23 mouse cellular contexts compared by ENCODE assay signal in the genomic region with DNA sequence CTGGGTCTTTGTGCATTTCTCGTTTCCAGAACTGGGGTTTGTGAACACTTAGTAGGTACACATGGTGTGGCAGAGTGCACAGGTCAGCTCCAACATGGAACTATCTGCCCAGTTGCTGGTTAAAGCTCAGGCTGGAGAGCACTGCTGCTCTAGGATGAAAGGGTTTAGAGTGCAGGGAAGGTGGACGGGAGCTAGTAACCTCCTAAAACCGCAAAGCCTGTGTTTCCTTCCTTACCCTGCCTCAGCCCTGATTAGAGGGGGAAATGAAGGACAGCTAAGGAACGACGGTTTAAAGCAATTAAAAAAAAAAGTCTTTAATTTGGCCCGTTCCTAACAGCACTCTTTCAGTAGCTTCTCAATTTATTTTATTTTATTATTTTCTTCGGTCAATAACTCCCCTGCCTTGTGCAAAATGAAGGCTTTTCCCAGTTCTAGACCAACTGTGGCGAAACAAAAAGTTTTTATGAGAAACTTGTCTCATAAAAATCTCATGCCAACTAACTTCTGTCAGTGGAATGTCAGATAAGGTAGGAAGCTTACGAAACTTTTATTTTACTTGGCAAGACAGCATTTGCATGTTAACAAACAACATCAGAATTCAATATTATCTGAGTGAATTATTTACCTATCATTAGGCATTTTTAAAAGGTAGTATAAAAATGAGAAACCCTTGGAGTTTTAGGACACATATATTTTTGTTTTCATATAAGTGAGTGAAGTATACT. TPM values are rescaled to one million over a fixed set of nuclear protein-coding genes. Genes with fewer than 3 reads are reported as not detected.
DNase-seq lines count a peak whose midpoint lies in the region; ATAC-seq and TF ChIP-seq lines count a peak whose summit lies in the region.
"Had no signal": no experiment of that assay in that cellular context is flagged by ENCODE, and none has a peak within 500 bp of the region (broad histone marks: within the 10 kb centered on the region; RNA-seq: fewer than 3 reads in every experiment).

No protein-coding gene starts in this region.

- TF ChIP-seq POLR2A in limb, embryonic 14.5 days (IDR thresholded peaks at IDR 0.05; ENCODE audit: borderline replicate concordance, extremely low read depth, insufficient read depth, insufficient read length) = no peak

- H3K27me3 ChIP-seq in limb, embryonic 14.5 days (ENCODE audit: control insufficient read depth, insufficient read depth, low read length) = no peaks in the 10 kb centered on the region
- no peaks in the 10 kb centered on the region for H3K27me3 ChIP-seq in forebrain, embryonic 16.5 days (replicated peaks; ENCODE audit: control insufficient read depth, insufficient read depth, low read length)
- H3K27me3 ChIP-seq: forebrain, embryonic 13.5 days; kidney, embryonic 15.5 days; liver, embryonic 15.5 days; stomach, embryonic 15.5 days had no signal

- H3K9me3 ChIP-seq in ES-E14 (ENCODE audit: control insufficient read depth, insufficient read depth, low read depth, low read length) = no peaks in the 10 kb centered on the region
- H3K9me3 ChIP-seq in limb, embryonic 14.5 days (ENCODE audit: control insufficient read depth, low read length) = no peaks in the 10 kb centered on the region
- no peaks in the 10 kb centered on the region for H3K9me3 ChIP-seq in forebrain, embryonic 16.5 days (ENCODE audit: control insufficient read depth, low read length)
- H3K9me3 ChIP-seq: embryonic facial prominence, embryonic 10.5 days; forebrain, embryonic 13.5 days; hindbrain, embryonic 10.5 days; kidney, embryonic 15.5 days; liver, embryonic 15.5 days; stomach, embryonic 15.5 days had no signal

- ATAC-seq in limb, embryonic 14.5 days (ENCODE audit: low FRiP score, low read depth) = no peak
- ATAC-seq in forebrain, embryonic 16.5 days = no peak
- ATAC-seq: CD4-positive, CD25-positive, alpha-beta regulatory T cell, adult 4 months; forebrain, embryonic 13.5 days; hindbrain, postnatal 0 days; intestine, postnatal 0 days; midbrain, embryonic 16.5 days had no signal

- H3K36me3 ChIP-seq in ES-E14 (ENCODE audit: control insufficient read depth, insufficient read depth, low read length, poor library complexity, severe bottlenecking) = no peaks in the 10 kb centered on the region
- H3K36me3 ChIP-seq in limb, embryonic 14.5 days (ENCODE audit: control insufficient read depth, insufficient read depth, low read length) = no peaks in the 10 kb centered on the region
- no peaks in the 10 kb centered on the region for H3K36me3 ChIP-seq in forebrain, embryonic 16.5 days (ENCODE audit: control insufficient read depth, insufficient read depth)
- H3K36me3 ChIP-seq: kidney, embryonic 15.5 days; liver, embryonic 15.5 days; stomach, embryonic 15.5 days had no signal

- peak overlapping the region; percentile 84 for H3K27ac ChIP-seq in layer of hippocampus, adult 2 months
- H3K27ac ChIP-seq in ES-E14 (ENCODE audit: insufficient read depth, low read depth, low read length, poor library complexity, severe bottlenecking) = no peak overlapping the region
- no peak overlapping the region for H3K27ac ChIP-seq in limb, embryonic 14.5 days (replicated peaks; ENCODE audit: low read depth, low read length)
- no peak overlapping the region for H3K27ac ChIP-seq in forebrain, embryonic 16.5 days (ENCODE audit: low read length)
- H3K27ac ChIP-seq: embryonic facial prominence, embryonic 10.5 days; forebrain, embryonic 13.5 days; hindbrain, embryonic 10.5 days; kidney, embryonic 15.5 days; liver, embryonic 15.5 days; stomach, embryonic 15.5 days had no signal

- in situ Hi-C loops in ES-E14 (cut with MboI; ENCODE audit: low sequenced_read_pairs in 2 of 2, unreplicated experiment in 2 of 2) = no loop called here

- DNase-seq in layer of hippocampus, adult 2 months (ENCODE audit: low spot score in 2 of 2) = no peak
- no peak for DNase-seq in layer of hippocampus, postnatal 36 days
- peak; percentile 19 for DNase-seq in 416B (ENCODE audit: low read depth)
- no peak for DNase-seq in ES-E14 (ENCODE audit: low read depth, low spot score)
- DNase-seq in limb, embryonic 14.5 days (ENCODE audit: low spot score) = no peak
- no peak for DNase-seq in embryo, embryonic 9.5 days (ENCODE audit: extremely low spot score)
- DNase-seq: adrenal gland, postnatal 36 days; cerebellum, adult 18-20 months; cerebellum, postnatal 36 days; gastrocnemius, postnatal 14 days; thymus, adult 18-20 months had no signal

- H3K9ac ChIP-seq in ES-E14 (ENCODE audit: insufficient read depth, low read depth, low read length, poor library complexity, severe bottlenecking) = peak overlapping the region; percentile 15; the same call in 1 of the 2 replicates
- peak overlapping the region; percentile 21; the same call in 1 of the 2 replicates for H3K9ac ChIP-seq in limb, embryonic 14.5 days (ENCODE audit: low read depth, low read length, severe bottlenecking)
- H3K9ac ChIP-seq in forebrain, embryonic 16.5 days (replicated peaks; ENCODE audit: low read depth, low read length) = no peak overlapping the region
- H3K9ac ChIP-seq: forebrain, embryonic 13.5 days; kidney, embryonic 15.5 days; liver, embryonic 15.5 days; stomach, embryonic 15.5 days had no signal

- 32% methylated on average over 9 of the region's 9 CpGs for WGBS in limb, embryonic 14.5 days
- 70% methylated on average over 9 of the region's 9 CpGs for WGBS in forebrain, embryonic 16.5 days

- no peak overlapping the region for H3K4me2 ChIP-seq in limb, embryonic 14.5 days (replicated peaks; ENCODE audit: low read depth, low read length, severe bottlenecking)
- H3K4me2 ChIP-seq in forebrain, embryonic 16.5 days (ENCODE audit: low read length) = no peak overlapping the region
- H3K4me2 ChIP-seq: forebrain, embryonic 13.5 days; kidney, embryonic 15.5 days; liver, embryonic 15.5 days; stomach, embryonic 15.5 days had no signal

- TF ChIP-seq CTCF in layer of hippocampus, adult 2 months (conservative IDR thresholded peaks at IDR 0.05) = no peak

- no peak overlapping the region for H3K4me3 ChIP-seq in layer of hippocampus, adult 2 months
- H3K4me3 ChIP-seq in ES-E14 (ENCODE audit: insufficient read depth in 1 of 2, low read depth in 1 of 2, low read length in 2 of 2, poor library complexity in 1 of 2, severe bottlenecking in 1 of 2) = no peak overlapping the region
- no peak overlapping the region for H3K4me3 ChIP-seq in limb, embryonic 14.5 days (replicated peaks; ENCODE audit: low read length)
- no peak overlapping the region for H3K4me3 ChIP-seq in forebrain, embryonic 16.5 days (replicated peaks; ENCODE audit: low read length)
- H3K4me3 ChIP-seq: embryonic facial prominence, embryonic 10.5 days; forebrain, embryonic 13.5 days; hindbrain, embryonic 10.5 days; kidney, embryonic 15.5 days; liver, embryonic 15.5 days; stomach, embryonic 15.5 days had no signal

- H3K4me1 ChIP-seq in ES-E14 (ENCODE audit: control insufficient read depth in 2 of 2, insufficient read depth in 2 of 2, low read length in 2 of 2, poor library complexity in 1 of 2) = no peaks in the 10 kb centered on the region
- peaks cover 9% of the 10 kb centered on the region; the same call in 1 of the 2 replicates for H3K4me1 ChIP-seq in limb, embryonic 14.5 days (ENCODE audit: control insufficient read depth, insufficient read depth, low read length)
- H3K4me1 ChIP-seq in forebrain, embryonic 16.5 days (replicated peaks; ENCODE audit: control insufficient read depth, insufficient read depth, low read length) = no peaks in the 10 kb centered on the region; the same call in none of the 2 replicates
- H3K4me1 ChIP-seq: hindbrain, embryonic 10.5 days had no signal

TF ChIP-seq in ES-E14, 5 proteins besides CTCF, POLR2A, EP300 and RAD21:
- no peak for TF ChIP-seq HCFC1 (IDR thresholded peaks at IDR 0.05; ENCODE audit: borderline replicate concordance, insufficient read depth, low read length)
- no peak for TF ChIP-seq ZNF384 (IDR thresholded peaks at IDR 0.05; ENCODE audit: low read depth, low read length)
- no peak for TF ChIP-seq CHD2 (IDR thresholded peaks at IDR 0.05; ENCODE audit: low read depth, low read length)
- TF ChIP-seq MAFK (IDR thresholded peaks at IDR 0.05; ENCODE audit: insufficient read depth, low read depth, low read length) = no peak
- TF ChIP-seq ZC3H11A (IDR thresholded peaks at IDR 0.05; ENCODE audit: borderline replicate concordance, low read depth, low read length) = no peak

RNA-seq across cellular contexts. Expression of gene Prkd3, which starts 28.2 kb away (rescaled TPM):
- 10 to 100 TPM; 12.5 to 14.3 TPM for total RNA-seq in layer of hippocampus, adult 2 months (2021)
- total RNA-seq in layer of hippocampus, postnatal 36 days (2021) = 10 to 100 TPM; 13.2 to 13.5 TPM
- 23.0 and 25.7 TPM in 2 replicates for total RNA-seq in ES-E14 (2012; rRNA removed)
- 35.5 and 38.5 TPM in 2 replicates for polyA plus RNA-seq in limb, embryonic 14.5 days (2012; rRNA removed)
- 43.2 and 48.2 TPM in 2 replicates for polyA plus RNA-seq in limb, embryonic 14.5 days (2014; fragmentation: Nextera tagmentation; extraction: Ambion mirVana)
- polyA plus RNA-seq in forebrain, embryonic 16.5 days (2015; fragmentation: Nextera tagmentation; extraction: Ambion mirVana) = 27.0 and 36.6 TPM in 2 replicates

RNA-seq across cellular contexts. Expression of gene Ndufaf7, which starts 55.5 kb away (rescaled TPM):
- 10 to 100 TPM; 53.9 to 55.4 TPM for total RNA-seq in layer of hippocampus, adult 2 months (2021)
- total RNA-seq in layer of hippocampus, postnatal 36 days (2021) = 10 to 100 TPM; 51.9 to 61.6 TPM
- total RNA-seq in ES-E14 (2012; rRNA removed) = 20.1 and 20.8 TPM in 2 replicates
- 18.3 and 27.8 TPM in 2 replicates for polyA plus RNA-seq in limb, embryonic 14.5 days (2012; rRNA removed)
- polyA plus RNA-seq in limb, embryonic 14.5 days (2014; fragmentation: Nextera tagmentation; extraction: Ambion mirVana) = 49.7 and 53.2 TPM in 2 replicates
- polyA plus RNA-seq in forebrain, embryonic 16.5 days (2015; fragmentation: Nextera tagmentation; extraction: Ambion mirVana) = 67.7 and 68.9 TPM in 2 replicates

RNA-seq across cellular contexts. Expression of gene Cebpz, which starts 55.6 kb away (rescaled TPM):
- 10 to 100 TPM; 36.2 to 36.9 TPM for total RNA-seq in layer of hippocampus, adult 2 months (2021)
- total RNA-seq in layer of hippocampus, postnatal 36 days (2021) = 10 to 100 TPM; 32.2 to 38.3 TPM
- total RNA-seq in ES-E14 (2012; rRNA removed) = 53.6 and 68.4 TPM in 2 replicates
- 18.6 and 24.3 TPM in 2 replicates for polyA plus RNA-seq in limb, embryonic 14.5 days (2012; rRNA removed)
- polyA plus RNA-seq in limb, embryonic 14.5 days (2014; fragmentation: Nextera tagmentation; extraction: Ambion mirVana) = 56.5 and 59.5 TPM in 2 replicates
- polyA plus RNA-seq in forebrain, embryonic 16.5 days (2015; fragmentation: Nextera tagmentation; extraction: Ambion mirVana) = 50.5 and 58.2 TPM in 2 replicates

RNA-seq across cellular contexts. Expression of gene Qpct, which starts 59.2 kb away (rescaled TPM):
- total RNA-seq in layer of hippocampus, adult 2 months (2021) = 10 to 100 TPM; 12.2 to 12.8 TPM
- 10 to 100 TPM; 11.8 to 14.0 TPM for total RNA-seq in layer of hippocampus, postnatal 36 days (2021)
- total RNA-seq in ES-E14 (2012; rRNA removed) = 2.2 and 3.0 TPM in 2 replicates
- 5.1 and 5.9 TPM in 2 replicates for polyA plus RNA-seq in limb, embryonic 14.5 days (2012; rRNA removed)
- polyA plus RNA-seq in limb, embryonic 14.5 days (2014; fragmentation: Nextera tagmentation; extraction: Ambion mirVana) = 8.6 and 8.8 TPM in 2 replicates
- 13.4 and 13.5 TPM in 2 replicates for polyA plus RNA-seq in forebrain, embryonic 16.5 days (2015; fragmentation: Nextera tagmentation; extraction: Ambion mirVana)
- total RNA-seq: MEL had no signal
